Mouse (Mus musculus) kidney, adult 2 months (tissue): ENCODE data around the gene Fam20a. TPM values are rescaled to one million over a fixed set of nuclear protein-coding genes. Genes with fewer than 3 reads are reported as not detected.
"Not testable (repeated sequence)": the region's sequence is repeated elsewhere in the genome, so short reads cannot be mapped to it uniquely, and the experiment has no call there.

Experiments
- DNase-seq: peaks from one replicate; pipeline ENCODE4 v3.0.0; 2021
- H3K27ac ChIP-seq: fragments of 200-500 bp; 2 replicates; pipeline ENCODE4 v1.5.1; 2012; ENCODE audit warnings: low read depth, low read length, control low read depth, inconsistent platforms; ENCODE audit not compliant: insufficient read depth
- H3K27me3 ChIP-seq: fragments of 200-500 bp; replicated peaks from 2 replicates; pipeline ENCODE4 v1.6.1; 2012; ENCODE audit warnings: mild to moderate bottlenecking, moderate library complexity, low read length, inconsistent platforms; ENCODE audit not compliant: control insufficient read depth, insufficient read depth
- H3K36me3 ChIP-seq: fragments of 200-500 bp; 2 replicates; pipeline ENCODE4 v1.6.1; 2012; ENCODE audit warnings: mild to moderate bottlenecking, moderate library complexity, low read length, inconsistent platforms; ENCODE audit not compliant: control insufficient read depth, insufficient read depth
- H3K4me1 ChIP-seq: fragments of 200-500 bp; 2 replicates; pipeline ENCODE4 v1.6.1; 2011; ENCODE audit warnings: low read length; ENCODE audit not compliant: control insufficient read depth, insufficient read depth
- H3K4me3 ChIP-seq: fragments of 200-500 bp; 2 replicates; pipeline ENCODE4 v1.5.1; 2011; ENCODE audit warnings: mild to moderate bottlenecking, low read depth, low read length, control low read depth; ENCODE audit not compliant: insufficient read depth
- CTCF ChIP-seq: fragments of 200-500 bp; conservative IDR thresholded peaks from 2 replicates; pipeline ENCODE4 v1.5.1; 2011; ENCODE audit warnings: low read depth, mild to moderate bottlenecking, control low read depth, low read length, moderate library complexity, mixed read lengths; ENCODE audit not compliant: insufficient read depth, insufficient read length
- POLR2A ChIP-seq: fragments of 200-500 bp; IDR thresholded peaks from one replicate; pipeline ENCODE4 v1.6.1; 2011; ENCODE audit warnings: low read depth, low read length, control low read depth
- WGBS: fragments of 180-500 bp; shearing (Covaris S2); methylation state at CpG from one replicate; pipeline ENCODE4 v1.1.7; 2018; 5-methylcytosine and 5-hydroxymethylcytosine counted together
- polyA plus RNA-seq: library from polyadenylated mRNA; depleted of rRNA; stranded (reverse); fragments of >200 nt; gene quantifications from 2 replicates; pipeline ENCODE4 v1.2.3, GENCODE M21; 2012

Gene Fam20a
- polyA plus RNA-seq, 1 experiment = 7.5 TPM

GRCm38 (mm10) chr11:109667371-109667770 lies 54.7 kb downstream of the Fam20a start:
- H3K4me1 ChIP-seq = no peaks in the 10 kb centered on the region
- H3K36me3 ChIP-seq = peaks cover 14% of the 10 kb centered on the region
- H3K27me3 ChIP-seq = no peaks in the 10 kb centered on the region
- TF ChIP-seq CTCF = no peak
- TF ChIP-seq POLR2A = no peak
- no peak overlapping the region for H3K27ac ChIP-seq
- DNase-seq = peak; percentile 26
- no peak overlapping the region for H3K4me3 ChIP-seq
- 76% methylated on average over 19 of the region's 19 CpGs for WGBS

DNA sequence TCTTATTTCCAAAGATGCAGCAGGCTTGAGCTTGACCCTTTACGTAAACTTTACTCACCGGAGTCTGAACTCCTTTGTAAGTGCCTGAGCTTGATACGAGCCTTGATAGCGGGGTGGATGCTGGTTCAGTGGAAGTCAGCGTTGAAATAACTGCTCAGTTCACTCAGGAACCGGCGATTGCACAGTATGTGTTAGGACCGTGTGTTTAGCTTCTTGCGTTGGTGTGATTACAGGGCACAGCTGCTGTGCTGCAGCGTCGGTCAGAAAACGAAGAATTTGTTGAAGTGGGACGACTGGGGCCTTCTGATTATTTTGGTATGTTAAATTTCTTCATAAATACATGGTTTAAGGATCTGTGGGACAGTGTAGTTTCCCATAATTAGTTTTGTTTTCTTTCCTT lies 55.7 kb downstream of the Fam20a start:
- H3K27ac ChIP-seq = no peak overlapping the region
- H3K27me3 ChIP-seq = no peaks in the 10 kb centered on the region
- no peak overlapping the region for H3K4me3 ChIP-seq
- 91% methylated on average over 13 of the region's 13 CpGs for WGBS
- no peak for DNase-seq
- TF ChIP-seq CTCF = no peak
- TF ChIP-seq POLR2A = no peak
- peaks cover 17% of the 10 kb centered on the region for H3K36me3 ChIP-seq
- H3K4me1 ChIP-seq = no peaks in the 10 kb centered on the region

- Histone ChIP-seq H3K36me3 (peaks cover 20% of the 10 kb centered on the region), H3K27ac (no peak overlapping the region), H3K4me3 (no peak overlapping the region), H3K27me3 (no peaks in the 10 kb centered on the region), H3K4me1 (no peaks in the 10 kb centered on the region)
- TF ChIP-seq POLR2A (no peak), CTCF (no peak)
- no peak for DNase-seq
- 75% methylated on average over 6 of the region's 6 CpGs for WGBS
Measured at GRCm38 (mm10) chr11:109665424-109665823, 56.7 kb downstream of the Fam20a start.

DNA sequence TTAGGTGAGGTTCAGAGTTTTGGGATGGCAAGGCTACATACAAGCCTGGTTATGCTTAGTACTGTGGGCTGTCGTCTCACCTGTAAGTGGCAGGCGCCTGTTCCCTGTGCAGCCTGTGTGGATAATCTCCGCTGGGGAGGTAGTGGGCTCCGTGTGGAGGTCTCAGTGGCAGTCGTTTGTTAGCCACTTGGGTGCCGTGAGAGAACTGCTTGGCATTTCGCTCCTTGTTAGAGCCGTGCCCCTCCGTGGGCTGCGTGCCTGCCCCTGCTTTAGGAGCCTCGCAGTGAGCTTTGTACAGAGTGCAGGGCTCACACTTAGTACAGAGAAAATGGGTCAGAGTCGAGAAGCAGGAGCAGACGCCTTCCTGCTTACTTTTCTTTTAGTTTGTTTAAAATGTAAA lies 57.8 kb downstream of the Fam20a start:
- WGBS = 80% methylated on average over 13 of the region's 13 CpGs
- Histone ChIP-seq H3K36me3 (peaks cover 25% of the 10 kb centered on the region), H3K27ac (no peak overlapping the region), H3K4me3 (no peak overlapping the region), H3K27me3 (no peaks in the 10 kb centered on the region), H3K4me1 (no peaks in the 10 kb centered on the region)
- DNase-seq = no peak
- TF ChIP-seq POLR2A = no peak

GRCm38 (mm10) chr11:109660526-109660925 lies 61.6 kb downstream of the Fam20a start:
- not testable (repeated sequence) for DNase-seq, H3K27ac ChIP-seq, H3K4me3 ChIP-seq, H3K4me1 ChIP-seq, H3K27me3 ChIP-seq
- peaks cover 25% of the 10 kb centered on the region for H3K36me3 ChIP-seq
- 86% methylated on average over 8 of the region's 8 CpGs for WGBS

DNA sequence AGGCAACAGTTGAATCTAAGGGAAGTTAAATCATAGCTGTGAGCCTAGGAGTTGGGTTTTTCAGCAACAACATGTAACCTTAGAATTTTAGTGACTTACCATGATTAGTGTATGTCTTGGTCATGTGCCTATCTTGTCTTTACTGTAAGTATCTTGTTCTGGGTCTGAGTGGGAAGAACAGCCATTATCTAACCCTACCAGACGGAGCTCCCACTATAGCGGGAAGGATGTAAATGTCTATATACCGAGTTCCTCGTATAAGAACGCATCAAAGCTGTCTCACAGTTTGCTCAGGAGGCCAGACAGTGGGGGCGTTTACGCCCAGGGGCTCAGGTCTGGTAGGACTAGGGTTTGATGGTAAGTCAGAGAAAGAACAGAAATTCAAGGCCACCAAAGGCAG lies 65.8 kb downstream of the Fam20a start:
- H3K27me3 ChIP-seq = no peaks in the 10 kb centered on the region
- WGBS = 85% methylated on average over 7 of the region's 7 CpGs
- H3K36me3 ChIP-seq = peaks cover 14% of the 10 kb centered on the region
- peaks cover 19% of the 10 kb centered on the region for H3K4me1 ChIP-seq
- H3K4me3 ChIP-seq = no peak overlapping the region
- H3K27ac ChIP-seq = no peak overlapping the region
- no peak for TF ChIP-seq POLR2A
- TF ChIP-seq CTCF = no peak
- no peak for DNase-seq

DNA sequence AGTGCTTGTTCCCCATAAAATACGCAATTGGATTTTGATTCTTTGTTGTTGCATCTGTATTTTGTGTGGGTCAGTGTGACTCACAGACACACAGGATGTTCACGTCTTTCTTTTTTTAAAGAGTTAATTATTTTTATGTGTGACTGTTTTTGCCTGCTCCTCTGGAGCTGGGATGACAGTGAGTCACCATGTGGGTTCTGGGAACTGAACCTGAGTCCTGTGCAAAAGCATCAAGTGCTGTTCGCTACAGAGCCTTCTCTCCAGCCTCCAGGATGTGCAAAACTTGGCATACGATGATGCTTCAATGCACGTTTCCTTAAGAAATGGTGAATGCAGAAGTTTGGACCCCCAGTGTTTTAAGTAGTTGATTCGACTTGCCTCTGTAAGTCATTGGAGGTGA lies 67.5 kb downstream of the Fam20a start:
- no peak for DNase-seq
- H3K4me3 ChIP-seq = no peak overlapping the region
- no peak for TF ChIP-seq CTCF
- TF ChIP-seq POLR2A = no peak
- peaks cover 19% of the 10 kb centered on the region for H3K4me1 ChIP-seq
- no peaks in the 10 kb centered on the region for H3K27me3 ChIP-seq
- H3K36me3 ChIP-seq = peaks cover 7% of the 10 kb centered on the region
- 53% methylated on average over 6 of the region's 6 CpGs for WGBS
- H3K27ac ChIP-seq = no peak overlapping the region

DNA sequence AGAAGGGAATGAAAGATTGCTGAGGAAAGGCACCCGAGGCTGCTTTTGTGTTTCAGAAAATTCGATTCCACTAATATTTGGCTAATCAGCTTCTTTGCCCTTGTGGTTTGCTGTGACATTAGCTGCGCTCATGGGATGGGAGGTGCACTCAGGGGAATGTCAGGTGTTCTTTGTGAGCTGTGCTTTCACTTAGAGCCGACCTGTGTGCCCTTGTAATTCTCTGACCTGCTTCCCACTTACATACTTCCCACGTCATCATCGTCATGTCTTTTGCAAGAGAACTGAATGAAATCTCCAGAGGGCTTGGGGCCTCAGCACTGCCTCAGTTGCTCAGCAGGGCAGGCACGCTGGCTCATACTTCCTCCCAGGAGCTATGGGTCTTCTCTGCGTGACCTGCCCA lies 68.9 kb downstream of the Fam20a start:
- Histone ChIP-seq H3K4me3 (no peak overlapping the region), H3K4me1 (peaks cover 19% of the 10 kb centered on the region), H3K27ac (no peak overlapping the region), H3K36me3 (peaks cover 3% of the 10 kb centered on the region; the same call in 1 of the 2 replicates), H3K27me3 (no peaks in the 10 kb centered on the region)
- WGBS = 26% methylated on average over 8 of the region's 8 CpGs
- TF ChIP-seq CTCF (no peak), POLR2A (no peak)
- peak; percentile 31 for DNase-seq
